In the genomic region with DNA sequence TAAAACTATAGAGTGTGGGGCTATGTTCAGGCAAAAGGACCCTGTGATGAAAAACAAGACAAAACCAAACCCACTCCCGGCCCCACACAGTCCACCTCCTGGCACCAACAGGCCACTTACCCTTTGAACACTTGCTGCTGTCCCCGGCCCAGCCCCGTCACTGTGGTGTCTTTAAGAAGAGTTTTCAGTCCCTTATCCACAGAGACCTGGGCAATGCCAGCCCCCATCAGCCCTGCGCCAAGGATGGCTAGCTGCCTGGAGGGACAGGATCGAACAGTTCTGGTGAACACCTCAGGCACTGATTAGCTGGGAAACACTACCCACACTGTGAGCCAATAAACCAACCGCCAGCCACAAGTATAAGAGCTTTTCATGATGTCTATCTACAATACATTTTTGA, we compare ENCODE assay signal across 40 mouse cellular contexts. TPM values are rescaled to one million over a fixed set of nuclear protein-coding genes. Genes with fewer than 3 reads are reported as not detected.
"Had no signal": no experiment of that assay in that cellular context is flagged by ENCODE, and none has a peak within 500 bp of the region (broad histone marks: within the 10 kb centered on the region; RNA-seq: fewer than 3 reads in every experiment).

No protein-coding gene starts in this region.

- H3K27me3 ChIP-seq: limb, embryonic 12.5 days; limb, embryonic 13.5 days; limb, embryonic 15.5 days; liver, embryonic 12.5 days; liver, embryonic 13.5 days; liver, embryonic 15.5 days; lung, embryonic 15.5 days; megakaryocyte, embryonic 14.5 days; midbrain, embryonic 12.5 days; midbrain, embryonic 13.5 days; midbrain, embryonic 15.5 days; neural tube, embryonic 12.5 days; neural tube, embryonic 13.5 days had no signal

- ATAC-seq: liver, embryonic 12.5 days; liver, postnatal 0 days; lung, postnatal 0 days; midbrain, embryonic 13.5 days; midbrain, embryonic 15.5 days had no signal

- DNase-seq: left cerebral cortex, postnatal 4 days; liver; liver, embryonic 13.5 days; liver, postnatal 0 days; lung, adult 18-20 months; lung, adult 2 months; lung, embryonic 14.5 days; lung, postnatal 10 days; lung, postnatal 14 days; lung, postnatal 36 days; lung, postnatal 4 days; midbrain, embryonic 14.5 days had no signal

- H3K4me2 ChIP-seq: limb, embryonic 12.5 days; limb, embryonic 13.5 days; limb, embryonic 15.5 days; liver, embryonic 11.5 days; liver, embryonic 12.5 days; liver, embryonic 13.5 days; liver, embryonic 15.5 days; lung, embryonic 14.5 days; lung, embryonic 15.5 days; midbrain, embryonic 12.5 days; midbrain, embryonic 13.5 days; midbrain, embryonic 15.5 days; neural tube, embryonic 12.5 days; neural tube, embryonic 13.5 days had no signal

- H3K27ac ChIP-seq: limb, embryonic 10.5 days; limb, embryonic 12.5 days; limb, embryonic 13.5 days; limb, embryonic 15.5 days; liver, embryonic 12.5 days; liver, embryonic 13.5 days; liver, embryonic 14.5 days; liver, embryonic 15.5 days; lung, embryonic 15.5 days; macrophage; midbrain, embryonic 10.5 days; midbrain, embryonic 12.5 days; midbrain, embryonic 13.5 days; midbrain, embryonic 15.5 days; neural tube, embryonic 12.5 days; neural tube, embryonic 13.5 days had no signal

- H3K9me3 ChIP-seq: limb, embryonic 10.5 days; limb, embryonic 12.5 days; limb, embryonic 13.5 days; limb, embryonic 15.5 days; liver, embryonic 12.5 days; liver, embryonic 13.5 days; liver, embryonic 15.5 days; lung, embryonic 15.5 days; megakaryocyte, embryonic 14.5 days; midbrain, embryonic 10.5 days; midbrain, embryonic 12.5 days; midbrain, embryonic 13.5 days; midbrain, embryonic 15.5 days; neural tube, embryonic 12.5 days; neural tube, embryonic 13.5 days had no signal

- H3K9ac ChIP-seq: limb, embryonic 12.5 days; limb, embryonic 13.5 days; limb, embryonic 15.5 days; liver, embryonic 12.5 days; liver, embryonic 13.5 days; liver, embryonic 14.5 days; liver, embryonic 15.5 days; liver, postnatal 0 days; lung, embryonic 14.5 days; lung, embryonic 15.5 days; midbrain, embryonic 12.5 days; midbrain, embryonic 13.5 days; midbrain, embryonic 15.5 days; neural tube, embryonic 12.5 days; neural tube, embryonic 13.5 days had no signal

- H3K4me1 ChIP-seq: limb, embryonic 10.5 days; limb, embryonic 12.5 days; limb, embryonic 13.5 days; limb, embryonic 15.5 days; liver, embryonic 12.5 days; liver, embryonic 13.5 days; liver, embryonic 15.5 days; lung, embryonic 15.5 days; midbrain, embryonic 10.5 days; midbrain, embryonic 12.5 days; midbrain, embryonic 13.5 days; midbrain, embryonic 15.5 days; neural tube, embryonic 12.5 days; neural tube, embryonic 13.5 days had no signal

- H3K4me3 ChIP-seq: limb, embryonic 10.5 days; limb, embryonic 12.5 days; limb, embryonic 13.5 days; limb, embryonic 15.5 days; liver, embryonic 12.5 days; liver, embryonic 13.5 days; liver, embryonic 15.5 days; lung, embryonic 15.5 days; megakaryocyte, embryonic 14.5 days; midbrain, embryonic 10.5 days; midbrain, embryonic 12.5 days; midbrain, embryonic 13.5 days; midbrain, embryonic 15.5 days; myocyte; neural tube, embryonic 12.5 days; neural tube, embryonic 13.5 days had no signal

RNA-seq across cellular contexts. Expression of gene 3110082J24Rik, which starts 22.8 kb away (rescaled TPM):
- total RNA-seq: liver, adult 2 months; megakaryocyte progenitor cell, adult 5-6 weeks; megakaryocyte, adult 5-6 weeks; megakaryocyte-erythroid progenitor cell, adult 5-6 weeks; monocyte, adult 5-6 weeks had no signal
- polyA plus RNA-seq: limb, embryonic 10.5 days; limb, embryonic 11.5 days; limb, embryonic 12.5 days; limb, embryonic 13.5 days; limb, embryonic 14.5 days; limb, embryonic 15.5 days; liver, adult 2 months; liver, embryonic 11.5 days; liver, embryonic 12.5 days; liver, embryonic 13.5 days; liver, embryonic 14.5 days; liver, embryonic 15.5 days; liver, embryonic 16.5 days; liver, postnatal 0 days; lung, adult 2 months; lung, embryonic 14.5 days; lung, embryonic 15.5 days; lung, embryonic 16.5 days; lung, postnatal 0 days; macrophage had no signal

RNA-seq across cellular contexts. Expression of gene Garem2, which starts 23.7 kb away (rescaled TPM):
- total RNA-seq: liver, adult 2 months; megakaryocyte progenitor cell, adult 5-6 weeks; megakaryocyte, adult 5-6 weeks; monocyte, adult 5-6 weeks had no signal
- polyA plus RNA-seq: liver, adult 2 months; macrophage had no signal
